ENCODE assay signal across 7 mouse cellular contexts in the genomic region with DNA sequence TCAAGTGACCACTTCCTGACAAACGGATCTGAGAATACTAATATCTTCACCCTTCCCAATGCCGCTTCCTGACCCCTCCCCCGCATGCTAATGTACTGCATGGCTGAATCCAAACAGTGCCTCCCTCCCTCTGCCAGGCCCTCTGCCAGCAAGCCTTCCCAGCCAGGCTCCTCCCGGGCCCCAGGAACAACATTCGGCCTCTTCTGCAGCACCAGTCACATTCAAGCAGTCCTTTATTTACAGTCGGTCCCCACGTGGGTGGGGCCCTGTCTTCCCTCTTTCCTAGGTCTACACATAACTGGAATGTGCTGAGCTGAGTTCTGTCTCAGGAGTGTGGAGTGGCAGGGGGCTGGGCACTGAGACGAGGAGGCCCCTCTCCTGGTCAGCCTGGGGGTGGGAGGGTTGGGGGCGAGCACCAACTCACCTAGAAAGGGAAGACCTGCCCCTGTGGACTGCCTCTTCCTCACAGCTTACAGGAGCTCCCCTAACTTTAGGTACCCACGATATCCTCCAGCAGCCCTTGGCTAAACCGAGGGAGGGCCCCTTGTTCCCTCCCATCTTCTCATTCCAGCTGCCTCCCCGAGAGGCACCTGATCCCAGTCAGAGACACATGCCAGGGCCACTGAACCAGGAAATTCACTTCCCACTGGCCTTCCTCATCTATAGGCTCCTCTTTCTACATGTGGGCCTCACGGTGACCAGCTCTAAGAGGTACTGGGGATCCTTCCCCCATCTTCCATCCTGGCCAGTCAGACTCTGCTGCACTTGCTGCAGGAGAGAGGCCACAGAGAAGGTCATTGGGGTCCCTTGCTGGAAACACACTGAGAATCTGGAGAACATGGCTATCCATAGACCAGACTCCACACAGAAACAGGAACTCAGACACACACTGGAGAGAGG. TPM values are rescaled to one million over a fixed set of nuclear protein-coding genes. Genes with fewer than 3 reads are reported as not detected.
DNase-seq lines count a peak whose midpoint lies in the region; ATAC-seq and TF ChIP-seq lines count a peak whose summit lies in the region.

No protein-coding gene starts in this region.

- TF ChIP-seq CTCF in brain, embryonic 14.5 days (IDR thresholded peaks at IDR 0.05; ENCODE audit: borderline replicate concordance, extremely low read depth, insufficient read depth, insufficient read length): no peak

- peak; percentile 94 for DNase-seq in brain, embryonic 14.5 days (ENCODE audit: low read depth)
- DNase-seq in liver, embryonic 11.5 days (ENCODE audit: low spot score): no peak
- peak; percentile 80 to 82 for DNase-seq in urinary bladder, postnatal 4 days (ENCODE audit: low spot score in 2 of 2)

- peak; percentile 11; the same call in 1 of the 2 replicates for ATAC-seq in embryonic facial prominence, embryonic 13.5 days (ENCODE audit: insufficient number of reproducible peaks, insufficient read depth, low FRiP score, low TSS enrichment, low read depth)
- ATAC-seq in heart, embryonic 13.5 days (ENCODE audit: extremely low read depth, insufficient number of reproducible peaks, low FRiP score, low TSS enrichment): peak; percentile 34; the same call in 1 of the 2 replicates
- ATAC-seq in kidney, embryonic 16.5 days (ENCODE audit: low FRiP score, low TSS enrichment): peak; percentile 74
- ATAC-seq in liver, embryonic 11.5 days (replicated peaks; ENCODE audit: low FRiP score): no peak
- ATAC-seq in neural tube, embryonic 12.5 days (ENCODE audit: low FRiP score, low read depth): peak; percentile 31

- peaks cover 33% of the 10 kb centered on the region for H3K36me3 ChIP-seq in embryonic facial prominence, embryonic 13.5 days
- H3K36me3 ChIP-seq in heart, embryonic 13.5 days: peaks cover 39% of the 10 kb centered on the region
- peaks cover 14% of the 10 kb centered on the region; the same call in 1 of the 2 replicates for H3K36me3 ChIP-seq in kidney, embryonic 16.5 days (ENCODE audit: insufficient read depth, low read length)
- H3K36me3 ChIP-seq in liver, embryonic 11.5 days (ENCODE audit: control insufficient read depth, insufficient read depth, low read length): peaks cover 2% of the 10 kb centered on the region; the same call in 1 of the 2 replicates
- H3K36me3 ChIP-seq in neural tube, embryonic 12.5 days: peaks cover 13% of the 10 kb centered on the region

- H3K4me1 ChIP-seq in embryonic facial prominence, embryonic 13.5 days: peaks cover 85% of the 10 kb centered on the region
- peaks cover 92% of the 10 kb centered on the region for H3K4me1 ChIP-seq in heart, embryonic 13.5 days
- peaks cover 73% of the 10 kb centered on the region for H3K4me1 ChIP-seq in kidney, embryonic 16.5 days (ENCODE audit: insufficient read depth, low read length)
- H3K4me1 ChIP-seq in liver, embryonic 11.5 days (replicated peaks; ENCODE audit: control insufficient read depth, insufficient read depth, low read length): peaks cover 74% of the 10 kb centered on the region
- H3K4me1 ChIP-seq in neural tube, embryonic 12.5 days: peaks cover 77% of the 10 kb centered on the region

- H3K27me3 ChIP-seq in embryonic facial prominence, embryonic 13.5 days: no peaks in the 10 kb centered on the region
- H3K27me3 ChIP-seq in heart, embryonic 13.5 days (replicated peaks): no peaks in the 10 kb centered on the region
- H3K27me3 ChIP-seq in kidney, embryonic 16.5 days (ENCODE audit: insufficient read depth, low read length): no peaks in the 10 kb centered on the region
- H3K27me3 ChIP-seq in liver, embryonic 11.5 days (replicated peaks; ENCODE audit: control insufficient read depth, insufficient read depth, low read length): no peaks in the 10 kb centered on the region
- no peaks in the 10 kb centered on the region for H3K27me3 ChIP-seq in neural tube, embryonic 12.5 days (replicated peaks)

- no peak for TF ChIP-seq POLR2A in brain, embryonic 14.5 days (IDR thresholded peaks at IDR 0.05; ENCODE audit: borderline replicate concordance, extremely low read depth, insufficient read depth, insufficient read length, poor library complexity, severe bottlenecking)

- H3K27ac ChIP-seq in embryonic facial prominence, embryonic 13.5 days: peak overlapping the region; percentile 95
- H3K27ac ChIP-seq in heart, embryonic 13.5 days (replicated peaks): peak overlapping the region; percentile 95
- H3K27ac ChIP-seq in kidney, embryonic 16.5 days (ENCODE audit: low read length): peak overlapping the region; percentile 92
- peak overlapping the region; percentile 83 for H3K27ac ChIP-seq in liver, embryonic 11.5 days (ENCODE audit: low read depth, low read length)
- H3K27ac ChIP-seq in neural tube, embryonic 12.5 days: peak overlapping the region; percentile 43; the same call in 1 of the 2 replicates

- 14% methylated on average over 13 of the region's 13 CpGs for WGBS in embryonic facial prominence, embryonic 13.5 days
- 5% methylated on average over 13 of the region's 13 CpGs for WGBS in heart, embryonic 13.5 days
- 2% methylated on average over 13 of the region's 13 CpGs for WGBS in kidney, embryonic 16.5 days
- 26% methylated on average over 13 of the region's 13 CpGs for WGBS in liver, embryonic 11.5 days
- 10% methylated on average over 13 of the region's 13 CpGs for WGBS in neural tube, embryonic 12.5 days

- peak overlapping the region; percentile 78 for H3K4me2 ChIP-seq in embryonic facial prominence, embryonic 13.5 days
- peak overlapping the region; percentile 94 for H3K4me2 ChIP-seq in heart, embryonic 13.5 days
- peak overlapping the region; percentile 73 for H3K4me2 ChIP-seq in kidney, embryonic 16.5 days (replicated peaks; ENCODE audit: low read depth, low read length)
- peak overlapping the region; percentile 87 for H3K4me2 ChIP-seq in liver, embryonic 11.5 days
- H3K4me2 ChIP-seq in neural tube, embryonic 12.5 days (replicated peaks): peak overlapping the region; percentile 74

- H3K4me3 ChIP-seq in embryonic facial prominence, embryonic 13.5 days: 0 out of 2 replicates have a peak overlapping the region, but pooled peaks have one; percentile 5
- peak overlapping the region; percentile 27 for H3K4me3 ChIP-seq in heart, embryonic 13.5 days
- peak overlapping the region; percentile 12; the same call in 1 of the 2 replicates for H3K4me3 ChIP-seq in kidney, embryonic 16.5 days (ENCODE audit: low read length)
- no peak overlapping the region for H3K4me3 ChIP-seq in liver, embryonic 11.5 days (ENCODE audit: low read depth, low read length)
- H3K4me3 ChIP-seq in neural tube, embryonic 12.5 days: no peak overlapping the region; the same call in 1 of the 2 replicates

- no peaks in the 10 kb centered on the region for H3K9me3 ChIP-seq in embryonic facial prominence, embryonic 13.5 days
- H3K9me3 ChIP-seq in heart, embryonic 13.5 days: no peaks in the 10 kb centered on the region
- no peaks in the 10 kb centered on the region for H3K9me3 ChIP-seq in kidney, embryonic 16.5 days (ENCODE audit: low read length)
- no peaks in the 10 kb centered on the region for H3K9me3 ChIP-seq in liver, embryonic 11.5 days (ENCODE audit: control insufficient read depth, low read length)
- H3K9me3 ChIP-seq in neural tube, embryonic 12.5 days: no peaks in the 10 kb centered on the region

- H3K9ac ChIP-seq in embryonic facial prominence, embryonic 13.5 days: peak overlapping the region; percentile 82
- H3K9ac ChIP-seq in heart, embryonic 13.5 days: peak overlapping the region; percentile 90
- H3K9ac ChIP-seq in kidney, embryonic 16.5 days (replicated peaks; ENCODE audit: low read length): peak overlapping the region; percentile 18; the same call in 1 of the 2 replicates
- H3K9ac ChIP-seq in liver, embryonic 11.5 days (ENCODE audit: low read depth, low read length): peak overlapping the region; percentile 16; the same call in 1 of the 2 replicates
- H3K9ac ChIP-seq in neural tube, embryonic 12.5 days: 0 out of 2 replicates have a peak overlapping the region, but pooled peaks have one; percentile 36

RNA-seq across cellular contexts. Expression of a gene that starts 15.2 kb away (rescaled TPM):
- 21.3 and 36.2 TPM in 2 replicates for polyA plus RNA-seq in brain, embryonic 14.5 days (2012; rRNA removed)
- 47.0 and 59.6 TPM in 2 replicates for polyA plus RNA-seq in embryonic facial prominence, embryonic 13.5 days (2015; fragmentation: Nextera tagmentation; extraction: Ambion mirVana)
- polyA plus RNA-seq in heart, embryonic 13.5 days (2015; fragmentation: Nextera tagmentation; extraction: Ambion mirVana): 27.7 and 30.6 TPM in 2 replicates
- polyA plus RNA-seq in kidney, embryonic 16.5 days (2015; fragmentation: Nextera tagmentation; extraction: Ambion mirVana): 48.9 and 65.3 TPM in 2 replicates
- polyA plus RNA-seq in liver, embryonic 11.5 days (2014; fragmentation: Nextera tagmentation; extraction: Ambion mirVana): 22.0 and 22.8 TPM in 2 replicates
- polyA plus RNA-seq in neural tube, embryonic 12.5 days (2016; fragmentation: Nextera tagmentation; extraction: Ambion mirVana): 59.8 and 64.5 TPM in 2 replicates

Comparison
In these comparisons a context has a peak if more than half of its experiments do, and no peak if none do; other contexts are left out.
1. H3K27ac ChIP-seq: peak in every context shown above with its lines; median percentile 95 in embryonic facial prominence, embryonic 13.5 days; 95 in heart, embryonic 13.5 days; 92 in kidney, embryonic 16.5 days; 83 in liver, embryonic 11.5 days; 43 in neural tube, embryonic 12.5 days.
2. H3K4me3 ChIP-seq: peak in embryonic facial prominence, embryonic 13.5 days (single experiment), heart, embryonic 13.5 days (single experiment) and kidney, embryonic 16.5 days (single experiment); none in liver, embryonic 11.5 days (single experiment) and neural tube, embryonic 12.5 days (single experiment).
3. H3K9ac ChIP-seq: peak in every context shown above with its lines; median percentile 90 in heart, embryonic 13.5 days; 82 in embryonic facial prominence, embryonic 13.5 days; 36 in neural tube, embryonic 12.5 days; 18 in kidney, embryonic 16.5 days; 16 in liver, embryonic 11.5 days.
4. Peak in every context shown above with its lines, with median percentiles within 50 percentile points of each other: H3K4me2 ChIP-seq.